18 mouse cellular contexts compared by ENCODE assay signal in the genomic region with DNA sequence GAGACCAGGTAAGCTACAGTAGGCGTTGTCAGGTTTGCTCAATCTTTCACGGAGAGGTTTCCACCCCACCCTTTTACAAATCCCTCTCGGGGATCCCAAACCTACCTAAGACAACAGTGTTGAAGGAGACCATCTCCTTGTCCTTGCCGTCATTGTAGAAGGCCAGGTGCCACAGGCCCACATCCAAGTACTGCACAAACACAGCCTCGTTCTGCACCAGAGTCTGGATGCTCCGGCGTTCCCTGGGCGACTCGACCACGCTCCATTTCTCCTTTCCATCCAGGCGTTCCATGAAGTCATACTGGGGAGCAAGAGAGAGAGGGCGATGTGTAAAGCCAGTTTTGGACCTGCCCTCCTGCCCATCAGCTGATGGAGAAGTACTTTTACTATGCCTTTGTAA.
"Had no signal": no experiment of that assay in that cellular context is flagged by ENCODE, and none has a peak within 500 bp of the region (broad histone marks: within the 10 kb centered on the region; RNA-seq: fewer than 3 reads in every experiment).

No protein-coding gene starts in this region.

- H3K4me3 ChIP-seq: liver, embryonic 15.5 days; lung, embryonic 15.5 days; megakaryocyte, embryonic 14.5 days; midbrain, embryonic 13.5 days; neural tube, embryonic 12.5 days; stomach, embryonic 15.5 days had no signal

- DNase-seq: liver, postnatal 0 days; lung, adult 2 months; lung, postnatal 14 days; lung, postnatal 36 days; right cerebral cortex, postnatal 14 days; thymus, adult 2 months; thymus, postnatal 25 days; thymus, postnatal 4 days had no signal

- H3K27ac ChIP-seq: liver, embryonic 15.5 days; lung, embryonic 15.5 days; macrophage; midbrain, embryonic 13.5 days; neural tube, embryonic 12.5 days; stomach, embryonic 15.5 days; stomach, postnatal 0 days had no signal

- H3K27me3 ChIP-seq: liver, embryonic 15.5 days; lung, embryonic 15.5 days; megakaryocyte, embryonic 14.5 days; midbrain, embryonic 13.5 days; neural tube, embryonic 12.5 days; stomach, embryonic 15.5 days had no signal

- ATAC-seq: liver, postnatal 0 days; lung, postnatal 0 days; midbrain, embryonic 13.5 days; midbrain, embryonic 16.5 days had no signal

- H3K4me2 ChIP-seq: liver, embryonic 15.5 days; lung, embryonic 15.5 days; midbrain, embryonic 13.5 days; neural tube, embryonic 12.5 days; stomach, embryonic 15.5 days had no signal

- H3K36me3 ChIP-seq: liver, embryonic 15.5 days; lung, embryonic 15.5 days; neural tube, embryonic 12.5 days; stomach, embryonic 15.5 days had no signal

- H3K9me3 ChIP-seq: liver, embryonic 15.5 days; lung, embryonic 15.5 days; midbrain, embryonic 13.5 days; neural tube, embryonic 12.5 days; stomach, embryonic 15.5 days had no signal

- H3K4me1 ChIP-seq: liver, embryonic 15.5 days; megakaryocyte, embryonic 14.5 days; neural tube, embryonic 12.5 days; stomach, embryonic 15.5 days had no signal

- H3K9ac ChIP-seq: liver, embryonic 15.5 days; liver, postnatal 0 days; lung, embryonic 15.5 days; midbrain, embryonic 13.5 days; neural tube, embryonic 12.5 days; stomach, embryonic 15.5 days had no signal
